Mouse (Mus musculus) forelimb bud, embryonic 11.5 days (tissue): Measurements from ENCODE around the gene Tmem119.

Experiments used
- DNase-seq: peaks from one replicate; pipeline ENCODE4 v3.0.0-alpha.2; 2012; ENCODE audit warnings: low read depth, low spot score

Tmem119 gene

GRCm38 (mm10) chr5:113818572-113818971, 18.3 kb upstream of the Tmem119 start:
- no peak for DNase-seq

- peak; percentile 87 for DNase-seq
Measured at GRCm38 (mm10) chr5:113815638-113816152, 15.4 kb upstream of the Tmem119 start.

- no peak for DNase-seq
Measured at GRCm38 (mm10) chr5:113815041-113815389, 14.7 kb upstream of the Tmem119 start.

GRCm38 (mm10) chr5:113814111-113815040, 14.1 kb upstream of the Tmem119 start:
- DNase-seq = no peak

GRCm38 (mm10) chr5:113813608-113814007, 13.3 kb upstream of the Tmem119 start:
- DNase-seq = no peak

- DNase-seq = no peak
Measured at GRCm38 (mm10) chr5:113812638-113813037, 12.3 kb upstream of the Tmem119 start.

GRCm38 (mm10) chr5:113811824-113812420, 11.6 kb upstream of the Tmem119 start:
- peak; percentile 27 for DNase-seq

- DNase-seq = no peak
Measured at GRCm38 (mm10) chr5:113810111-113810510, 9.8 kb upstream of the Tmem119 start.

GRCm38 (mm10) chr5:113808177-113808576, 7.9 kb upstream of the Tmem119 start:
- DNase-seq = peak; percentile 79

GRCm38 (mm10) chr5:113807712-113808111, 7.4 kb upstream of the Tmem119 start:
- DNase-seq = no peak

- DNase-seq = peak; percentile 50
Measured at GRCm38 (mm10) chr5:113806414-113806813, 6.1 kb upstream of the Tmem119 start.

- DNase-seq = no peak
Measured at GRCm38 (mm10) chr5:113805301-113805700, 5.0 kb upstream of the Tmem119 start.

GRCm38 (mm10) chr5:113804395-113804966, 4.2 kb upstream of the Tmem119 start:
- no peak for DNase-seq

GRCm38 (mm10) chr5:113799691-113800090, 625 bp downstream of the Tmem119 start:
- no peak for DNase-seq

GRCm38 (mm10) chr5:113798525-113798924, 1.8 kb downstream of the Tmem119 start:
- DNase-seq = no peak

- DNase-seq = no peak
Measured at GRCm38 (mm10) chr5:113797149-113797882, 3.0 kb downstream of the Tmem119 start.

GRCm38 (mm10) chr5:113796401-113797148, 3.7 kb downstream of the Tmem119 start:
- DNase-seq = peak; percentile 95

GRCm38 (mm10) chr5:113791197-113792095, 8.9 kb downstream of the Tmem119 start:
- DNase-seq = no peak

GRCm38 (mm10) chr5:113790453-113791196, 9.7 kb downstream of the Tmem119 start:
- DNase-seq = no peak
